Mouse (Mus musculus) ovary, adult 18-20 months (tissue): ENCODE results near the gene Akap13.
"Not testable (repeated sequence)": the region's sequence is repeated elsewhere in the genome, so short reads cannot be mapped to it uniquely, and the experiment has no call there.

Experiments used
- DNase-seq: peaks from one replicate; pipeline ENCODE4 v3.0.0; 2022; ENCODE audit warnings: low spot score, mixed read lengths

Akap13 gene

DNA sequence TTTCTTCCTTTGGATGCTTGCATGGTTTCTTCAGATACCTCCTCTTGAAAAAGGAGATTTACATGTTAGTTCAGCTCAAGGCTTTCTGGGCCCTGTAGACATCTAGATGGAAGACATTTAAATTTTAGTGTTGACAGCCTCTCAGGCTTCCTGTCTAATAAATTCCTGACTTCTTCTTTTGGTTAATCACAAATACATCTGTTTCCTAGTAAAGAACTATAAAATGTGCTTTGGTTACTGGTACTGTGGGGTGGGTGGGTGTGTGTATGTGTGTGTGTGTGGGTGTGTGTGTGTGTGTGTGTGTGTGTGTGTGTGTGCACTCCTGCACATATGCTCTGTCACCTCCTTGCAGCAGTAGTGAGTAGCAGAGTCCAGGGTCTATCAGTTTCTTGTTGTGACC is 262.0 kb downstream of the Akap13 start:
- no peak for DNase-seq

GRCm38 (mm10) chr7:75721302-75721701 is 266.0 kb downstream of the Akap13 start:
- no peak for DNase-seq

GRCm38 (mm10) chr7:75724012-75724411 is 268.7 kb downstream of the Akap13 start:
- no peak for DNase-seq

DNA sequence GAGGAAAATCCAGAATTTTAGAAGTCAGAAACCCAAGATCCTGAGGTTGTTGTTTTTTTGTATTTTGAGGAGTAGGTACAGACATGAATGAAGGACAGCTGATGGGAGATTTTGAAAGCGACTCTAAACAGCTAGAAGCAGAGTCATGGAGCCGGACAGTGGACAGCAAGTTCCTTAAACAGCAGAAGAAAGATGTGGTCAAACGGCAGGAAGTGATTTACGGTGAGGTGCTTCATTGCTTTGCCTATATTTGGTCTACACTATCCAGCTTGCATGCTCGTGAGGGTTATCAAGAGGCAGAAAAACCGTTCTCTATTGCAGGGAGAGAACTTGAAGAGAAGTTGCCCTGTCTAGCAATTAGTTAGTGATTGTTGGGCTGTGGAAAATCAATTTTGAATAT is 270.6 kb downstream of the Akap13 start:
- DNase-seq, result no peak

DNA sequence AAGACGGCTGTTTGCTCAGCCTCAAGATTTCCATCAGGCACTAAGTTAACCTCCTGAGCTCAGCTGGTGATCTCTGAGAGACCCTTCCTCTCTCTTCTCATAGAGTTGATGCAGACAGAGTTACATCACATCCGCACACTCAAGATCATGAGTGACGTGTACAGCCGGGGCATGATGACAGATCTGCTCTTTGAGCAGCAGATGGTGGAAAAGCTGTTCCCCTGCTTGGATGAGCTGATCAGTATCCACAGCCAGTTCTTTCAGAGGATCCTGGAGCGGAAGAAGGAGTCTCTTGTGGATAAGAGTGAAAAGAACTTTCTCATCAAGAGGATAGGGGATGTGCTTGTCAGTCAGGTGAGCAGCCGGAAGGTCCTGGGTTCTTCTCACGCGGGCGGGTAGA is 271.5 kb downstream of the Akap13 start:
- no peak for DNase-seq

DNA sequence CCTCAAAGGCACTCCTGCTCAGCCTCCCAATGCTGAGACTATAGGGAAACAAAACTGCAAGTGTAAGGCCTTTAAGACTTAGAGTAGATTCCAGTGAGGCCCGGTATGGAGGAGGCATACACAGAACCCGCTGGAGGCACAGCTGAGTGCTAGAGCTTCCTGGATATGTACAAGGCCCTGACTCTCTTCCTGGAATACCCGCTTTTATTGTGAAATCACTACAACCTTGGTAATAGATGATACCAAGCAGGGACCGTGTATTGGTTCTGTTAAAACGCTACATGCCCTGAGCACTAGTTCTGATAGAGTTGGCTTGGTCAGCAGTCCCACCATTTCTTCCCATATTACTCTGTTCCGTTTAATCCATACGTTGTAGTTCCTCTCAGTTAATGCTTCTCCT is 274.3 kb downstream of the Akap13 start:
- DNase-seq, result no peak

GRCm38 (mm10) chr7:75730216-75730615 is 274.9 kb downstream of the Akap13 start:
- DNase-seq, result no peak

GRCm38 (mm10) chr7:75731951-75732350 is 276.6 kb downstream of the Akap13 start:
- DNase-seq, result no peak

GRCm38 (mm10) chr7:75733166-75733565 is 277.8 kb downstream of the Akap13 start:
- no peak for DNase-seq

DNA sequence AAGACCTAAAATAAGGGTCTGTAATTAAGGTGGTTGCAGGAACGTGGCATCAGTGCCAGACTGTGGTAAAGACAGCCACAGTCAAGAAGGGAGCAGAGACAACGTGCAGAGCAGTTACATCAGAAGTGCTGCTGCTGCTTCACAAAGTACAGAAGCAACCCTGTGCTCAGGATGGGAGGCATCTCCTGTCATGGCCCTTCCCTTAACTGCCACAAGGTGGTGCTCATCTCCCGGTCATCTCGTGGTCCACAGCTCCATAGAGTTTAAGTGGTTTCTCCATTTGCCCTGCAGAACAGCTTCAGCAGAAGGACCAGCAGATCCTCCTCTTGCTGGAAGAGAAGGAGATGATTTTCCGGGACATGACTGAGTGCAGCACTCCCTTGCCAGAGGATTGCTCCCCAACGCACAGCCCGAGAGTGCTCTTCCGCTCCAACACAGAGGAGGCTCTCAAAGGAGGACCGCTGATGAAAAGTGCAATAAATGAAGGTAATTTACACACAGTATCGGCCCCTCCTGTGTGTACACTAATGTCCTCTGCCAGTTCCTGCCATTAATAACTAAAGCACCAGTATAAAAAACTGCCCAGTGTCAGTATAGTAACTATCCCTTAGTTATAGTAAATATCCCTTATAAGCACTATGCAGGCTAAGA is 283.9 kb downstream of the Akap13 start:
- peak; percentile 45 for DNase-seq

- DNase-seq, result no peak
These were observed 289.2 kb downstream of the Akap13 start for GRCm38 (mm10) chr7:75744528-75744927.

DNA sequence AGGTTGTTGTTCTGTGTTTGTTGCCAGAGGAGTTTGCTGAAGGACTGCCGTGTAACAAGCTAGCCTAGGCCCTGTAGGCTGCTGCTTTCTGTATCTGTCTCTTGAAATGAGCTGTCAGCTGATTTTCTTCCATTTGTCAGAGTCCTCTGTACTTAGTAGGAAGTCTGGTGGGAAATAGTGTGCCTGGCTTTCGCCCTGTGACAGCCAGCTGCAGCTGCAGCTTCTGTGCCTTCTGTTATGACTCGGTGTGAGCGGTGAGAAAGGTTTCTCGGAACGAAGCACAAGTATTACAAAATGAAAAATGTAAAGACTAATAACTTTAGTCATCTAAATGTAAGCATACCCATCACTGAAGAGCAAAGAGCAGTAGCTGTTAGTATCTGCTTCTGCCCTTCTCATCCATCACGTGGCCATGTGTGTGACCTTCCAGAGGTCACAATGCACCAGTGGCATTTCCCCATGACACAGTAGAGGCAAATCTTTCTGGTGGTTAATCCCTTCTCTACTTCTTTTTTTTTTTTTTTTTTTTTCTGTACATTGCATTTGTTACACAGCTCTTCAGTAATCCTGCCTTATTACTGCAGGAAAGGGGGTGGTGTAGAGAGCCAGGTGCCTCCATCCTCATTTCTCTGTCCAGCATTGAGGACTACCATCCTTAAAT is 289.8 kb downstream of the Akap13 start:
- DNase-seq, result no peak

- DNase-seq, result not testable (repeated sequence)
These were observed 290.6 kb downstream of the Akap13 start for GRCm38 (mm10) chr7:75745969-75746368.

DNA sequence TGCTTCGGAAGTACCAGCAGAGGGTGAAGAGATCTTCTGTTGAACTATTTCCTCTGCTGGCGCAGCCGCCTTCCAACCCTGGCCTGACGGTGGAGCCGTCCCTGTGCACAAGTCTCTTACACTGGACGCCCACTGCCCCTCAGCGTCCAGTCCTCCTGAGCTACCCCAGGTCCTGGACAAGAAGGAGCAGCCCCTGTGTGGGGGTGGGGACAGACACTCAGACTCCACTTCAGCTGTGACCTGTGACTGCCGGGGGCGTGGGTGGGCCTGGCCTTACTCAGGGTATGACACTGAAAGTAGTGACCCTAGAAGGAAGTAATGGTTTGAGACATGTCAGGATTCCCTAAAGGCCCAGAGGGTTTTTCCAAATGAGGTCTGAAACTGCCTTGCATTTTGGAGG is 295.2 kb downstream of the Akap13 start:
- DNase-seq, result no peak

DNA sequence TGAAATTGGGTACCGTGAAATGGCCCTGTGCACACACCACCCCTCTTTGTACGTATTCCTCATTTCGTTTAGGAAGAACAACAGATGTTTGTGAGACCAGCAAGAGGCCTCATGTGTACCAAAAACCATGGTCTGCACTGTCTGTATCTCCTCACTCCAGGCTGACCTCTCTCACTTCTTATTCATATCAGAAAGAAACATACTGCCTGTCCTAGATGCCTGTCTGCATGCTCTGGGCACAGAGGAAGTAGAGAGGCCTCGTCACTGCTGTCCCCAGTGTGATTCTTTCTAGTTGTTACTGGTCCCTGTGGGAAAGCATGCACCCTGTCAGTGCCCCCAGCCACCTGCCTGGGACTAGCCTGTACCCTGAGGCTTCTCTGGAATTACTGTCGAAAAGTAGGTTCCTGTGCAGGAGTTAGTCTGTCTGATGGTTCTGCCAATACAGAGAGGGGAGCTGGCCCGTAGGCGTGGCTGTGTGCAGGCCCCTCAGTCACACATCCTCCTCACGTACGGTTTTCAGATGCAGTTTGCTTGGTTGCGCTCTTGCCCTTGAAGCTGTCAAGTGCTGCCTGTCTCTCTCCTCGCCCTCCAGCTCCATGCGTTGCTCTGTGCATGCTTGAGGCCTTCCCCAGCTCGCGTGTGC is 295.9 kb downstream of the Akap13 start:
- no peak for DNase-seq

DNA sequence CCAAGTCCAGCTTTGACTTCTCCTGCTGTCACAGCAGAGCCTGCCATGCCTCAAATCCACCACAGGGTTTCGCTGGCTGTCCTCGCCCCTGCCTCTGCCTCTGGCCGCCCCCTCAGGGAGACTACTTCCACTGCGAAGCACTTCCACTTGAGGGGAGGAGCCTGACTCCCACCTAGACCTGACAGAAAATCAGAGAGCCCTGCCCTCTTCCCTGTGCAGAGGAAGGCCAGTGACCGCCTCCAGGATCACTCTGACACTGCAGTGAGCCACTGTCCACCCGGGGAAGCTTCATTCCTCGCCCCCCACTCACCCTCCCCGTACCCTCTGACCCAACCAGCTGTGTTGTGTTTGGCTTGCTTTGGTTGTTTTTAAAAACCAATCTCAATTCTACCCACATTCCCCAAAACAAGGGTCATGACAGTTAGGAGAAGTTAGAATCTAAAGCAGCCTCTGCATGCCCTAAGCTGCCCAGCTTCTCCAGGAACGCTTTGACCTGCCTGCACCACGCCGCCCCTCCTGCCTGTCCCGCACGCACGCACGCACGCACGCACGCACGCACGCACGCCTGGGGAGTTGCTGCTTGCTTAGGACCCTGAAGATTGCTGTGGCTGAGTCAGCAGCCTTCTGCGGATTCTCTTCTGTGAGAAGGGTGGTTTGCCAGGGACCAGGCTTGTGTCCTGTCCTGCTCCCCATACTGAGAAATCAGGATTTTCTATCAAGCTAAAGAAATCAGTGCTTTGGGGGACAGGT is 297.3 kb downstream of the Akap13 start:
- DNase-seq, result peak; percentile 65

GRCm38 (mm10) chr7:75753192-75753783 is 298.0 kb downstream of the Akap13 start:
- no peak for DNase-seq

DNA sequence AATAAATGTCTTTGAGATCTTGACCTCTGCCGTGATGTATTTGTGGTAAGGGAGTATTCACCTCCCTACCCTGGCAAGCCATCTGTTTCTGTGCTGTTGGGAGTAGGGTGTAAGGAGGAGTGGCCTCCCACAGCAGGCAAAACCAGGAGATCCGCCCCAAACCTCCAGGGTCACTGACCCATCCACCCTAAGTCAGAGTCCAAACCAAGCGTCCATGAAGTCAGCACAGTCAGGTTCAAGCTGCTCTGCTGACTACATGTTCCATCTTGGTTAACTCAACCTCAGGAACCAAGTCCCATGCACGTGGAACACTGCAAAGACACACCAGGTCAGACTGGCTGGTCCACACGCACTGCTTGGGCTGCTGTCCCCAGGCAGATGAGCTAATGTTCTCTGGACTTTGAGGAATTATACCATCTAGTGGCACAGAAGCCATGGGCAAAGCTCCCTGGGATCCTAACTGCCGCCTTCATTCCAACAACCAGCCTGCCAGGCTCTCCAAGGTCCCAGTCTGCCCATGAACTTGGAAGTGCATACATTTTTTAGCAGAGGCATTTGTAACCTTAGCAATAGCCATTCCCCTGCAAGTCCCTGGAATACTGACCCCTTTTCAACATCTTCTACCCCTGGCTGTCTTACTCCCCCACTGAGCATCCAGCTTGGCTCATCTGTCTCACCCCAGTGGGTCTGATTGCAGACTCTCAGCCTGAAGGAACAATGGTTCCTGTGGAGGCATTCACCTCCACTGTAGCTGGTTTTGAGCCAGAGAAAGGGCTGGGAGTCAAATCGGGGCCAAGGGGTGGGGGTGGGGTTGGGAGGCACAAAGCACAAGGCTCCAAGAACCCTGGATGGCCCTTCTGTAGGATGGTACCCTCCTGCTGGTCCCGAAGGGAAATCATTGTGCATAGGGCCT is 299.5 kb downstream of the Akap13 start:
- DNase-seq, result no peak

DNA sequence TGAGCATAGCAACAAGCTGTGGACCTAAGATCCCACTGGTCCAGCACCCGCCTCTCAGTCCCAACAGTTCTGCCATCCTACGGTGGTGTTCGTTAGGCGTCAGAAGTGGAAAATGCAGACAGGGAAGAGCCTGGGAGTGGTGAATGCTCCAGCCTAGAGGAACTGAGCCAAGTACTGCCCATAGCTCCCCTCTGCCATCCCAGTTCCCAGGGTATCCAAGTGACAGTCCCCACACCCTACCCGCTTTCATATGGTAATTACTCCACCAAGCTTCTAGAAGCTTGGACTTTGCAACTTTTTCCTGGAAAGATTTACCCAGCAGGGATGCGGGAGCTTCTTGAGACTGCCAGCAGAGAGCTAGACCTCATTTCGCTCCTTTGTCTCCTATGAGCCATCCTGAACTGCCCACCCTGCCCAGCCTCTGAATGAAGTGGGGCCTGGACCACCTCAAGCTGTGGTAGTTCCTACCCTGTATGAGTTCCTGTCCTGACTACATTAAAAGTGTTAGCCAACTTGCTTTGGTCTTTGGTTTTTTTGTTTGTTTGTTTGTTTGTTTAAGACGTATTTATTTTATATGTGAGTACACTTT is 300.6 kb downstream of the Akap13 start:
- DNase-seq, result no peak

DNA sequence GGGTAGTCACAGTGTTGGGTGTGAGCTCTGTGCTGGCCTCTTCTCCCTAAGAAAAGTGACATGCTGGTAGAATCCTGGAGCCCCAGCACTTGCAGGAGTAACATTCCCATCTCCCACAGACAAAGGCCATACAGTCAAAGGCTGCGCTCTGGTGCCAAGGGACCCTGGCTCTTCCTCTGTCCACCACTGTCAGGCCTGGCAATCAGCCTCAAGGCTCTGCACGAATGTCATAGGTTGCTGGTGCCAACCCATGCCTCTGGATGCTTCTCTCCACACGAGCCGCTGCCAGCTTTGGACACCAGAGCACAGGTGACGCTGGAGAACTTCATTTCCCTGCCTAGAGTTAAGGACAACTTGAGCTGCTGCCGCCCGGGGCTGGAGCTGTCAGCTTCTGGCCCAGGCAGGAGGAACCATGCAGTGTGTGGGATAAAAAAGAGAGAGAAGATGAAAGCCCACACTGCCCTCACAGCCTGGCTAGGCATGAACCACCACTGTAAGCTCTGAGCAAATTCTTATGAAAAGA is 304.7 kb downstream of the Akap13 start:
- peak; percentile 57 for DNase-seq
